ENCODE assay signal across 8 mouse cellular contexts in genomic region chr6:92481690-92481956, GRCm38 (mm10).
A peak's percentile ranks its signal among the peaks of the same experiment; 100 is the strongest.
DNase-seq lines count a peak whose midpoint lies in the region; ATAC-seq lines count a peak whose summit lies in the region.

No protein-coding gene starts in this region.

- peaks cover 16% of the 10 kb centered on the region; the same call in 1 of the 2 replicates for H3K4me1 ChIP-seq in heart, embryonic 16.5 days (ENCODE audit: control insufficient read depth, insufficient read depth, low read length)
- H3K4me1 ChIP-seq in embryonic facial prominence, embryonic 13.5 days, result peaks cover 30% of the 10 kb centered on the region
- H3K4me1 ChIP-seq in hindbrain, embryonic 14.5 days (replicated peaks; ENCODE audit: control insufficient read depth, insufficient read depth, low read length), result peaks cover 33% of the 10 kb centered on the region
- peaks cover 41% of the 10 kb centered on the region for H3K4me1 ChIP-seq in midbrain, embryonic 16.5 days (ENCODE audit: control insufficient read depth, insufficient read depth, low read length)

- H3K9ac ChIP-seq in heart, embryonic 16.5 days (ENCODE audit: low read length), result no peak overlapping the region; the same call in 1 of the 2 replicates
- no peak overlapping the region for H3K9ac ChIP-seq in embryonic facial prominence, embryonic 13.5 days
- H3K9ac ChIP-seq in hindbrain, embryonic 14.5 days, result peak overlapping the region; percentile 69
- peak overlapping the region; percentile 73 for H3K9ac ChIP-seq in midbrain, embryonic 16.5 days (ENCODE audit: low read depth, low read length)

- H3K4me3 ChIP-seq in heart, embryonic 16.5 days (ENCODE audit: low read length), result peak overlapping the region; percentile 62
- peak overlapping the region; percentile 47 for H3K4me3 ChIP-seq in embryonic facial prominence, embryonic 13.5 days
- H3K4me3 ChIP-seq in hindbrain, embryonic 14.5 days (replicated peaks; ENCODE audit: low read length), result peak overlapping the region; percentile 46
- H3K4me3 ChIP-seq in midbrain, embryonic 16.5 days (ENCODE audit: low read depth, low read length), result peak overlapping the region; percentile 56

- no peaks in the 10 kb centered on the region for H3K36me3 ChIP-seq in heart, embryonic 16.5 days (ENCODE audit: control insufficient read depth, insufficient read depth)
- no peaks in the 10 kb centered on the region for H3K36me3 ChIP-seq in embryonic facial prominence, embryonic 13.5 days
- no peaks in the 10 kb centered on the region for H3K36me3 ChIP-seq in hindbrain, embryonic 14.5 days (replicated peaks; ENCODE audit: control insufficient read depth, insufficient read depth)
- H3K36me3 ChIP-seq in midbrain, embryonic 16.5 days (ENCODE audit: control insufficient read depth, insufficient read depth, low read length), result no peaks in the 10 kb centered on the region

- WGBS in heart, embryonic 16.5 days, result 8% methylated on average over 1 of the region's 1 CpGs
- WGBS in embryonic facial prominence, embryonic 13.5 days, result 7% methylated on average over 1 of the region's 1 CpGs
- WGBS in hindbrain, embryonic 14.5 days, result 6% methylated on average over 1 of the region's 1 CpGs
- WGBS in midbrain, embryonic 16.5 days, result 0% methylated on average over 1 of the region's 1 CpGs

- intact Hi-C loops in heart, postnatal 14 days (cut with DNase I), result loop anchor here (2.0 to 10.0 kb wide), 4 partner anchors 51 to 243 kb away; no protein-coding TSS in a partner anchor

- no peak for ATAC-seq in heart, embryonic 16.5 days (replicated peaks; ENCODE audit: extremely low read depth, insufficient read depth, low FRiP score)
- ATAC-seq in embryonic facial prominence, embryonic 13.5 days (ENCODE audit: insufficient number of reproducible peaks, insufficient read depth, low FRiP score, low TSS enrichment, low read depth), result 0 out of 2 replicates have a peak, but pooled peaks have one; percentile 15
- no peak for ATAC-seq in hindbrain, embryonic 14.5 days (ENCODE audit: low FRiP score)
- peak; percentile 57 for ATAC-seq in midbrain, embryonic 16.5 days

- peak overlapping the region; percentile 31; the same call in 1 of the 2 replicates for H3K27ac ChIP-seq in heart, embryonic 16.5 days (ENCODE audit: low read length)
- H3K27ac ChIP-seq in embryonic facial prominence, embryonic 13.5 days, result no peak overlapping the region
- H3K27ac ChIP-seq in hindbrain, embryonic 14.5 days, result peak overlapping the region; percentile 92
- H3K27ac ChIP-seq in midbrain, embryonic 16.5 days (ENCODE audit: low read length), result peak overlapping the region; percentile 90

- H3K4me2 ChIP-seq in heart, embryonic 16.5 days (ENCODE audit: low read depth, low read length), result peak overlapping the region; percentile 71
- peak overlapping the region; percentile 70 for H3K4me2 ChIP-seq in embryonic facial prominence, embryonic 13.5 days
- H3K4me2 ChIP-seq in hindbrain, embryonic 14.5 days (replicated peaks), result peak overlapping the region; percentile 67
- peak overlapping the region; percentile 65 for H3K4me2 ChIP-seq in midbrain, embryonic 16.5 days (ENCODE audit: low read length)

- no peaks in the 10 kb centered on the region for H3K27me3 ChIP-seq in heart, embryonic 16.5 days (ENCODE audit: control insufficient read depth, insufficient read depth, low read length)
- H3K27me3 ChIP-seq in embryonic facial prominence, embryonic 13.5 days, result no peaks in the 10 kb centered on the region
- H3K27me3 ChIP-seq in hindbrain, embryonic 14.5 days (ENCODE audit: control insufficient read depth, insufficient read depth, low read length), result no peaks in the 10 kb centered on the region
- H3K27me3 ChIP-seq in midbrain, embryonic 16.5 days (ENCODE audit: control insufficient read depth, insufficient read depth, low read depth, low read length), result no peaks in the 10 kb centered on the region

- DNase-seq in heart, postnatal 14 days, result no peak
- no peak for DNase-seq in hindbrain, embryonic 14.5 days (ENCODE audit: low spot score)
- no peak for DNase-seq in urinary bladder, adult 18-20 months (ENCODE audit: low spot score in 2 of 2)
- no peak for DNase-seq in Muller cell, postnatal 12 days (ENCODE audit: inconsistent ontology term)
- DNase-seq in layer of hippocampus, postnatal 36 days, result no peak

- no peaks in the 10 kb centered on the region for H3K9me3 ChIP-seq in heart, embryonic 16.5 days (replicated peaks; ENCODE audit: control insufficient read depth, low read length)
- no peaks in the 10 kb centered on the region for H3K9me3 ChIP-seq in embryonic facial prominence, embryonic 13.5 days
- no peaks in the 10 kb centered on the region for H3K9me3 ChIP-seq in hindbrain, embryonic 14.5 days (ENCODE audit: control insufficient read depth, low read length)
- no peaks in the 10 kb centered on the region for H3K9me3 ChIP-seq in midbrain, embryonic 16.5 days (replicated peaks; ENCODE audit: control insufficient read depth, low read length, poor library complexity, severe bottlenecking)

Comparison
In these comparisons a context has a peak if more than half of its experiments do, and no peak if none do; other contexts are left out.
1. ATAC-seq: peak in embryonic facial prominence, embryonic 13.5 days (single experiment) and midbrain, embryonic 16.5 days (single experiment); none in heart, embryonic 16.5 days (single experiment) and hindbrain, embryonic 14.5 days (single experiment).
2. H3K9ac ChIP-seq: peak in hindbrain, embryonic 14.5 days (single experiment) and midbrain, embryonic 16.5 days (single experiment); none in heart, embryonic 16.5 days (single experiment) and embryonic facial prominence, embryonic 13.5 days (single experiment).
3. Peak in every context shown above with its lines, with median percentiles within 50 percentile points of each other: H3K4me2 ChIP-seq and H3K4me3 ChIP-seq.